Comparison of ENCODE assay signal across 15 mouse cellular contexts in the genomic region with DNA sequence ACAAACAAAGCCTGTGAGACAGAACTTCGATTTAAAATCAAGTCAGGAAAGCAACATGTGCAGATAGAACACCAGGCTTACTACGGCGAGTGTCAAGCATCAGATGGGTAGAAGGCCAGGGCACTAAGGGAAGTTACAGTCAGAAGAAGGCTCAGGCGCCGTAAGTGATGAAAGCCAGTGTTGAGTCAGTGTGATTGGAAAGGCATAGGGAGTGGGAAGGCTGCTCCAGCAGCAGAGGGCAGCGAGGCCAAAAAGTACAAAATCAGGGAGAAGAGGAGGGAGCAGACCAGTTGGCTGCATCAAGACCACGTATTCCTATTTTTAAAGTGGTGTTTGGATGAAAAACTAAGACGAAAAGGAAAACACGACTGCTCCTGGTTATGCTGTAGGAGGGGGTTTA.
"Had no signal": no experiment of that assay in that cellular context is flagged by ENCODE, and none has a peak within 500 bp of the region (broad histone marks: within the 10 kb centered on the region; RNA-seq: fewer than 3 reads in every experiment).

No protein-coding gene starts in this region.

- H3K9me3 ChIP-seq: lung, embryonic 15.5 days; midbrain, embryonic 15.5 days had no signal

- ATAC-seq: liver, postnatal 0 days; midbrain, embryonic 15.5 days had no signal

- H3K4me1 ChIP-seq: liver, embryonic 13.5 days; megakaryocyte, embryonic 14.5 days had no signal

- H3K27ac ChIP-seq: limb, embryonic 12.5 days; liver, embryonic 13.5 days; lung, embryonic 15.5 days; macrophage; midbrain, embryonic 15.5 days had no signal

- DNase-seq: kidney, postnatal 25 days; layer of hippocampus, postnatal 36 days; liver; liver, embryonic 13.5 days; liver, postnatal 0 days; lung, postnatal 14 days; right cerebral cortex, postnatal 14 days; thymus, postnatal 36 days had no signal

- H3K27me3 ChIP-seq: limb, embryonic 12.5 days; liver, embryonic 13.5 days; lung, embryonic 15.5 days; megakaryocyte, embryonic 14.5 days; midbrain, embryonic 15.5 days; neural tube, embryonic 13.5 days had no signal

- H3K4me3 ChIP-seq: limb, embryonic 12.5 days; liver, embryonic 13.5 days; lung, embryonic 15.5 days; megakaryocyte, embryonic 14.5 days; midbrain, embryonic 15.5 days; neural tube, embryonic 13.5 days had no signal

- H3K4me2 ChIP-seq: limb, embryonic 12.5 days; liver, embryonic 13.5 days; lung, embryonic 15.5 days; midbrain, embryonic 11.5 days; midbrain, embryonic 15.5 days; neural tube, embryonic 13.5 days had no signal

- H3K36me3 ChIP-seq: limb, embryonic 12.5 days; liver, embryonic 13.5 days; lung, embryonic 15.5 days; midbrain, embryonic 15.5 days; neural tube, embryonic 13.5 days had no signal

- H3K9ac ChIP-seq: limb, embryonic 12.5 days; liver, embryonic 13.5 days; liver, postnatal 0 days; lung, embryonic 15.5 days; midbrain, embryonic 15.5 days; neural tube, embryonic 13.5 days had no signal
